Mouse (Mus musculus): Measurements from ENCODE around the gene Snd1. TPM values are rescaled to one million over a fixed set of nuclear protein-coding genes. Genes with fewer than 3 reads are reported as not detected.

Gene Snd1
- polyA plus RNA-seq, 2 experiments, result 31.5 to 43.2 TPM

GRCm38 (mm10) chr6:28459221-28459668 lies 15.7 kb upstream of the Snd1 start:
- Histone ChIP-seq H3K4me3 (ENCODE audit: insufficient read depth in 1 of 2, low read depth in 2 of 2, low read length in 2 of 2) (no peak overlapping the region), H3K9ac (replicated peaks) (no peak overlapping the region), H3K9me3 (ENCODE audit: control insufficient read depth, low read length) (no peaks in the 10 kb centered on the region), H3K27ac (no peak overlapping the region), H3K4me1 (replicated peaks; ENCODE audit: control insufficient read depth in 2 of 2, insufficient read depth in 2 of 2, low read length in 1 of 2) (peaks cover 0 to 5% of the 10 kb centered on the region in 2 experiments; a peak in 1 of 4 replicates), H3K36me3 (replicated peaks; ENCODE audit: control insufficient read depth, insufficient read depth, low read depth) (no peaks in the 10 kb centered on the region), H3K27me3 (ENCODE audit: control insufficient read depth, insufficient read depth, low read length) (no peaks in the 10 kb centered on the region), H3K4me2 (ENCODE audit: low read depth) (no peak overlapping the region)
- TF ChIP-seq EP300 (IDR thresholded peaks at IDR 0.05; ENCODE audit: low read depth), result no peak
- no peak for TF ChIP-seq CTCF (IDR thresholded peaks at IDR 0.05; ENCODE audit: low read depth)
- DNase-seq (ENCODE audit: low read depth in 3 of 3, low spot score in 3 of 3), result no peak
- peak; percentile 84 for ATAC-seq (ENCODE audit: insufficient read depth)

GRCm38 (mm10) chr6:28460534-28460933 lies 14.4 kb upstream of the Snd1 start:
- no peak overlapping the region for H3K4me3 ChIP-seq (ENCODE audit: insufficient read depth in 1 of 2, low read depth in 2 of 2, low read length in 2 of 2)
- no peaks in the 10 kb centered on the region for H3K27me3 ChIP-seq (ENCODE audit: control insufficient read depth, insufficient read depth, low read length)
- no peak overlapping the region for H3K4me2 ChIP-seq (ENCODE audit: low read depth)
- peaks cover 0 to 5% of the 10 kb centered on the region in 2 experiments; a peak in 1 of 4 replicates for H3K4me1 ChIP-seq (replicated peaks; ENCODE audit: control insufficient read depth in 2 of 2, insufficient read depth in 2 of 2, low read length in 1 of 2)
- peak; percentile 91 for TF ChIP-seq CTCF (IDR thresholded peaks at IDR 0.05; ENCODE audit: low read depth)
- TF ChIP-seq EP300 (IDR thresholded peaks at IDR 0.05; ENCODE audit: low read depth), result no peak
- H3K36me3 ChIP-seq (replicated peaks; ENCODE audit: control insufficient read depth, insufficient read depth, low read depth), result no peaks in the 10 kb centered on the region
- H3K9ac ChIP-seq (replicated peaks), result no peak overlapping the region
- DNase-seq (ENCODE audit: low read depth in 3 of 3, low spot score in 3 of 3) (no peak), ATAC-seq (ENCODE audit: insufficient read depth) (0 out of 2 replicates have a peak, but pooled peaks have one; percentile 16)
- no peaks in the 10 kb centered on the region for H3K9me3 ChIP-seq (ENCODE audit: control insufficient read depth, low read length)
- H3K27ac ChIP-seq, result no peak overlapping the region
- 4% methylated on average over 5 of the region's 5 CpGs for WGBS (ENCODE audit: insufficient replicate concordance)

GRCm38 (mm10) chr6:28464630-28465029 lies 10.3 kb upstream of the Snd1 start:
- ATAC-seq (ENCODE audit: insufficient read depth) (no peak), DNase-seq (ENCODE audit: low read depth in 3 of 3, low spot score in 3 of 3) (no peak)
- H3K4me3 ChIP-seq (ENCODE audit: insufficient read depth in 1 of 2, low read depth in 2 of 2, low read length in 2 of 2), result no peak overlapping the region
- H3K27ac ChIP-seq, result no peak overlapping the region
- WGBS (ENCODE audit: insufficient replicate concordance), result 52% methylated on average over 6 of the region's 6 CpGs
- H3K4me1 ChIP-seq (replicated peaks; ENCODE audit: control insufficient read depth in 2 of 2, insufficient read depth in 2 of 2, low read length in 1 of 2), result peaks cover 0 to 5% of the 10 kb centered on the region in 2 experiments; a peak in 1 of 4 replicates
- H3K9me3 ChIP-seq (ENCODE audit: control insufficient read depth, low read length), result no peaks in the 10 kb centered on the region
- H3K27me3 ChIP-seq (ENCODE audit: control insufficient read depth, insufficient read depth, low read length), result no peaks in the 10 kb centered on the region
- H3K36me3 ChIP-seq (replicated peaks; ENCODE audit: control insufficient read depth, insufficient read depth, low read depth), result no peaks in the 10 kb centered on the region
- no peak overlapping the region for H3K9ac ChIP-seq (replicated peaks)
- TF ChIP-seq CTCF (IDR thresholded peaks at IDR 0.05; ENCODE audit: low read depth), result no peak
- TF ChIP-seq EP300 (IDR thresholded peaks at IDR 0.05; ENCODE audit: low read depth), result no peak
- no peak overlapping the region for H3K4me2 ChIP-seq (ENCODE audit: low read depth)

GRCm38 (mm10) chr6:28470017-28470602 lies 4.8 kb upstream of the Snd1 start:
- 67% methylated on average over 4 of the region's 4 CpGs for WGBS (ENCODE audit: insufficient replicate concordance)
- H3K9me3 ChIP-seq (ENCODE audit: control insufficient read depth, low read length), result no peaks in the 10 kb centered on the region
- ATAC-seq (ENCODE audit: insufficient read depth) (no peak), DNase-seq (ENCODE audit: low read depth in 3 of 3, low spot score in 3 of 3) (no peak)
- no peak overlapping the region for H3K27ac ChIP-seq
- H3K9ac ChIP-seq (replicated peaks), result no peak overlapping the region
- no peak overlapping the region for H3K4me2 ChIP-seq (ENCODE audit: low read depth)
- no peaks in the 10 kb centered on the region for H3K27me3 ChIP-seq (ENCODE audit: control insufficient read depth, insufficient read depth, low read length)
- no peak for TF ChIP-seq EP300 (IDR thresholded peaks at IDR 0.05; ENCODE audit: low read depth)
- TF ChIP-seq CTCF (IDR thresholded peaks at IDR 0.05; ENCODE audit: low read depth), result no peak
- H3K4me1 ChIP-seq (replicated peaks; ENCODE audit: control insufficient read depth in 2 of 2, insufficient read depth in 2 of 2, low read length in 1 of 2), result no peaks in the 10 kb centered on the region
- H3K36me3 ChIP-seq (replicated peaks; ENCODE audit: control insufficient read depth, insufficient read depth, low read depth), result no peaks in the 10 kb centered on the region
- H3K4me3 ChIP-seq (ENCODE audit: insufficient read depth in 1 of 2, low read depth in 2 of 2, low read length in 2 of 2), result no peak overlapping the region

- no peaks in the 10 kb centered on the region for H3K9me3 ChIP-seq (ENCODE audit: control insufficient read depth, low read length)
- H3K27ac ChIP-seq, result no peak overlapping the region
- no peak for TF ChIP-seq CTCF (IDR thresholded peaks at IDR 0.05; ENCODE audit: low read depth)
- no peak for TF ChIP-seq EP300 (IDR thresholded peaks at IDR 0.05; ENCODE audit: low read depth)
- DNase-seq (ENCODE audit: low read depth in 3 of 3, low spot score in 3 of 3), result no peak
- H3K4me1 ChIP-seq (replicated peaks; ENCODE audit: control insufficient read depth in 2 of 2, insufficient read depth in 2 of 2, low read length in 1 of 2), result no peaks in the 10 kb centered on the region
- H3K4me2 ChIP-seq (ENCODE audit: low read depth), result no peak overlapping the region
- 56% methylated on average over 5 of the region's 5 CpGs for WGBS (ENCODE audit: insufficient replicate concordance)
- no peak overlapping the region for H3K9ac ChIP-seq (replicated peaks)
- no peaks in the 10 kb centered on the region for H3K36me3 ChIP-seq (replicated peaks; ENCODE audit: control insufficient read depth, insufficient read depth, low read depth)
- no peaks in the 10 kb centered on the region for H3K27me3 ChIP-seq (ENCODE audit: control insufficient read depth, insufficient read depth, low read length)
- ATAC-seq (ENCODE audit: insufficient read depth), result no peak
- H3K4me3 ChIP-seq (ENCODE audit: insufficient read depth in 1 of 2, low read depth in 2 of 2, low read length in 2 of 2), result no peak overlapping the region
These were observed 4.3 kb upstream of the Snd1 start for GRCm38 (mm10) chr6:28470621-28471020.

Data from liver, embryonic 14.5 days (tissue).